Mouse (Mus musculus) liver, embryonic 14.5 days (tissue): ENCODE measurements around the gene Hspa12b. TPM values are rescaled to one million over a fixed set of nuclear protein-coding genes. Genes with fewer than 3 reads are reported as not detected.

Source experiments
- ATAC-seq: fragments of 200-750 bp; cut with Nextera tagmentation; 2 replicates; pipeline ENCODE4 v1.8.0; 2017; ENCODE audit warnings: moderate number of reproducible peaks, mild to moderate bottlenecking, moderate library complexity; ENCODE audit not compliant: insufficient read depth
- DNase-seq, 3 experiments: peaks; one replicate each; pipeline ENCODE4 v3.0.0-alpha.2; 2012 to 2013; ENCODE audit warnings: low read depth in 3 of 3, low spot score in 3 of 3
- H3K27ac ChIP-seq: fragments of 300-500 bp; sonication (generic); 2 replicates; pipeline ENCODE4 v1.5.1; 2014; ENCODE audit warnings: moderate library complexity, mild to moderate bottlenecking, control low read depth, inconsistent platforms
- H3K27me3 ChIP-seq: fragments of 300-500 bp; sonication (generic); 2 replicates; pipeline ENCODE4 v1.6.1; 2014; ENCODE audit warnings: mild to moderate bottlenecking, low read length, moderate library complexity; ENCODE audit not compliant: control insufficient read depth, insufficient read depth
- H3K36me3 ChIP-seq: fragments of 300-500 bp; sonication (generic); replicated peaks from 2 replicates; pipeline ENCODE4 v1.6.1; 2014; ENCODE audit warnings: low read depth; ENCODE audit not compliant: control insufficient read depth, insufficient read depth
- H3K4me1 ChIP-seq, 2 experiments: fragments of 200-500 bp in 1 of 2; fragments of 300-500 bp in 1 of 2; sonication (generic) in 1 of 2; replicated peaks; 2 replicates each; pipeline ENCODE4 v1.6.1; 2012 to 2014; ENCODE audit warnings: antibody characterized with exemption in 1 of 2, inconsistent platforms in 1 of 2, low read length in 1 of 2; ENCODE audit not compliant: control insufficient read depth in 2 of 2, insufficient read depth in 2 of 2
- H3K4me2 ChIP-seq: fragments of 300-500 bp; sonication (generic); 2 replicates; pipeline ENCODE4 v1.6.1; 2014; ENCODE audit warnings: low read depth, mild to moderate bottlenecking, control low read depth, moderate library complexity
- H3K4me3 ChIP-seq, 2 experiments: fragments of 200-500 bp in 1 of 2; fragments of 300-500 bp in 1 of 2; sonication (generic) in 1 of 2; 2 replicates each; pipeline ENCODE4 v1.5.1; 2012 to 2014; ENCODE audit warnings: low read depth in 2 of 2, low read length in 2 of 2, mild to moderate bottlenecking in 2 of 2, control low read depth in 1 of 2, inconsistent platforms in 1 of 2, moderate library complexity in 1 of 2; ENCODE audit not compliant: insufficient read depth in 1 of 2
- H3K9ac ChIP-seq: fragments of 300-500 bp; sonication (generic); replicated peaks from 2 replicates; pipeline ENCODE4 v1.6.1; 2014; ENCODE audit warnings: mild to moderate bottlenecking, control low read depth, moderate library complexity
- H3K9me3 ChIP-seq: fragments of 300-500 bp; sonication (generic); 2 replicates; pipeline ENCODE4 v1.6.1; 2016; ENCODE audit warnings: low read length, mixed read lengths; ENCODE audit not compliant: control insufficient read depth
- CTCF ChIP-seq: IDR thresholded peaks from 2 replicates; pipeline ENCODE4 v1.5.1; 2016; ENCODE audit warnings: antibody characterized with exemption, low read depth, control low read depth
- EP300 ChIP-seq: IDR thresholded peaks from 2 replicates; pipeline ENCODE4 v1.6.1; 2016; ENCODE audit warnings: antibody characterized with exemption, low read depth
- WGBS: fragments of 180-500 bp; shearing (Covaris S2); extraction: QIAGEN DNeasy Blood & Tissue Kit; methylation state at CpG from one replicate; pipeline ENCODE4 v1.1.7; 2014; ENCODE audit not compliant: insufficient replicate concordance; 5-methylcytosine and 5-hydroxymethylcytosine counted together
- polyA plus RNA-seq, 2 experiments: library from polyadenylated mRNA; depleted of rRNA in 1 of 2; stranded (reverse) in 1 of 2; unstranded in 1 of 2; fragments of >200 nt; fragmentation: Nextera tagmentation in 1 of 2; extraction: Ambion mirVana in 1 of 2; gene quantifications; 2 replicates each; pipeline versions ENCODE4 v1.2.1 to v1.2.3; 2012 to 2014

Hspa12b gene
- polyA plus RNA-seq, 2 experiments, result 0.71 to 2.1 TPM

DNA sequence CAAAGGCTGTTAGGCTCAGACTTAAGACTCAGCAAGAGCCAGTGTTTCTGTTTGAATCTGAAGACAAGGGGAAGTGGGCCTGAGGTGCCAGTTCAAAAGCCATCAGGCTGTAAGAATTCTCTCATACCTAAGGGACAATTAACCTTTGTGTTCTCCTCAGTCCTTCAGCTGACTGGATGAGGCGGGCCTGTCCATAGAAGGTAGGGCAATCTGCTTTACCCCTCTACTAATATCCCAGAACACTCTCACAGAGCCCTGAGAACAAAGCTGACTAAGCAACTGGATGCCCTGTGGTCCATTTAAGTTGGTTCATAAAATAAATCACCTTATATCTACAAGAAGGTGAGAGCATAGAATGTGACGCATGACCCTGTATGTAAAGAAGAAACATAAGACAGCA lies 39.1 kb downstream of the Hspa12b start:
- Histone ChIP-seq H3K4me2 (no peak overlapping the region), H3K36me3 (no peaks in the 10 kb centered on the region), H3K27me3 (peaks cover 23% of the 10 kb centered on the region), H3K4me1 (no peaks in the 10 kb centered on the region), H3K9ac (no peak overlapping the region), H3K27ac (no peak overlapping the region), H3K4me3 (no peak overlapping the region), H3K9me3 (no peaks in the 10 kb centered on the region)
- no peak for ATAC-seq
- no peak for TF ChIP-seq EP300
- no peak for TF ChIP-seq CTCF
- 73% methylated on average over 2 of the region's 2 CpGs for WGBS
- DNase-seq, result no peak

DNA sequence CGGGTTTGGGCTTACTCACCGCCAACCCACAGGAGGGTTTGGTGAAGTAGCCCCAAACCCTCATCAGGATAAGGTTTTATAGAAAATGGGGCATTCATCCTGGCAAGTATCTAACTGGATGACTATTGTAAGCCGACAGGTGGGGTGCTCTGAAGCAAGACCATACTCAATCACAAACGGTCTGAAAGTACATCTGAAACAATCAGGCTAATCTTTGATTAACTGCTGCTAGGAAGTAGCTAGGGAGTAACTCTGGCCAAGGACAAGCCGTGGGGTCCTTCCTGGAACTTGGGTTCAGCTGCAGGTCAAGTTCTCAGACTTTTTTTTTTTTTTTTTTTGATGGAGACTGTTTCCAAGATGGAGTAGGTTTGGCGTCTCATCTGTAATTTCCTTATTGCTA lies 40.9 kb downstream of the Hspa12b start:
- Histone ChIP-seq H3K4me1 (peaks cover 0 to 2% of the 10 kb centered on the region in 2 experiments; a peak in 1 of 4 replicates), H3K9ac (no peak overlapping the region), H3K27ac (no peak overlapping the region), H3K9me3 (no peaks in the 10 kb centered on the region), H3K36me3 (no peaks in the 10 kb centered on the region), H3K4me3 (no peak overlapping the region), H3K27me3 (peaks cover 42% of the 10 kb centered on the region), H3K4me2 (no peak overlapping the region)
- no peak for ATAC-seq
- WGBS, result 66% methylated on average over 6 of the region's 6 CpGs
- no peak for DNase-seq
- TF ChIP-seq CTCF, result no peak
- TF ChIP-seq EP300, result no peak

DNA sequence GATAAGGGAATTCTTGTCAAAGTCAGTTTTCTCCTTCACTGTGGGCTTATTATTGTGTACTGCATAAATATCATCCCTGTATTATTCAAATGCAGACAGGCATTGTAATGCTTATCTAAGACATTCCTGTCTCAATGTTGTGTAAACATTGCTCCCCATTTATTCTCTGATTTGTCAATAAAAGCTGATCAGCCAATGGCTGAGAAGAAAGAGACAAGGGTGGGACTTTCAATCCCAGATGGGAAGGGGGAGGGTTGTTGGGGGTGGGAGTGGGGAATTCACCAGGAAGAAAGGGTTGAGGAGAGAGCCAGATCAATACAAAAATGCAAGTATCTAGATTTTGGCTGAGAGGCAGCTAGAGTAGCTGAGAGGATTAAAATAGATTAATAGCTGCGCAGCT lies 41.8 kb downstream of the Hspa12b start:
- H3K9ac ChIP-seq, result no peak overlapping the region
- no peak overlapping the region for H3K4me2 ChIP-seq
- no peaks in the 10 kb centered on the region for H3K36me3 ChIP-seq
- H3K27me3 ChIP-seq, result peaks cover 51% of the 10 kb centered on the region
- H3K9me3 ChIP-seq, result no peaks in the 10 kb centered on the region
- H3K4me1 ChIP-seq, result peaks cover 0 to 2% of the 10 kb centered on the region in 2 experiments; a peak in 1 of 4 replicates
- ATAC-seq (no peak), DNase-seq (no peak)
- no peak overlapping the region for H3K27ac ChIP-seq
- H3K4me3 ChIP-seq, result no peak overlapping the region
- 64% methylated on average over 1 of the region's 1 CpGs for WGBS
- no peak for TF ChIP-seq EP300
- no peak for TF ChIP-seq CTCF

DNA sequence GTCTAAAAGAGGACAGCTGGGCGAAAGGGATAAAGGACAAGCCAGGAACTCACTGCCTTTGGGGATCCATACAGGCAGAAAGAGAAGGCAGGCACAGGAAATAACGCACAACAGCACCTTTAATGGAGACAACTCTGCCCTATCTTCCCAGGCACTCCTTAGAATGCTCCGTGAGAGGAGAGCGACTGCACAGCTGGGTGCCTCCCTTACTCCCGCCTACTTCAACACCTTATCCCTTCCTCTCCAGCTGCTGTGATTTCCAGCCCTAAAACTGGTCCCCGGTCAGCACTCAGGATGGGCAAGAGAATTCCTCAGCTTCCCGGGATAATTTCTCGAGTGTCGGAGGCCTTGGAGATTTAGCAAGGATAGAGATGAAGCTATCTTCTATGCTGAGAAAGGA lies 43.9 kb downstream of the Hspa12b start:
- peaks cover 57% of the 10 kb centered on the region for H3K27me3 ChIP-seq

DNA sequence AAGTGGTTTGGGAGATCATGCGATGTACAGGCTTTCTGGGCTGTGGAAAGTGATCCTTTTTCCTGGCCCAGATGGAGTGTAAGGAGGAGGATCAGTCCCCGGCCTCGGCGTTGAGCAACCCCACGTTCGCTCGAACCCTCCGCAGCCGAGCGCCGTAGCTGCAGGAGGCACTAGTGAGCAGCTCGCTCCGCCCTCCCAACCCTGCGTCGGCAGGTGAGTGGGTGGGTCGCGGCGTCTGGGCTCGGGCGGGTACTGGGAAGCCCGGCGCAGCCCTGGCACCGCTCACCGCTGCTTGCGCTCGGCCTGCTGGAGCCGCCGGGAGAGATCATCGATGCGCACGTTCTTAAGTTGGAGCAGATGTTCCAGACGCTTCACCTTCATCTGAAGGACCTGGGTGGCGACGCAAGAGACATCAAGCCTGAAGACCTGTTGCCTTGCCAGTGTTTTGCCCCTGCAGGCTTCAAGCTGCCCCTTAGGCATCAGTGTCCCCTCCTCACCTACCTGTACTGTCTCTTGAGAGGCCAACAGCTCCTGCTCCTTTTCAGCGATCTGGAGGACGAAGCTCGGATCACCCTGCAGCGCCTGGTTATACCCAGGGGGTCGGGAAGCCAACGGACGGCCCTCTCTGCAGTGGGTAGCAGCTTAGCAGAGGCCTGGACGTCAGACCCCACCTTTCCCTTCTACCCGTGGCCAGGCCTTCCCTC lies 44.5 kb downstream of the Hspa12b start:
- WGBS, result 8% methylated on average over 43 of the region's 43 CpGs
- ATAC-seq (no peak), DNase-seq (no peak)
- Histone ChIP-seq H3K4me3 (peak overlapping the region in 1 of 2 experiments; percentile 23; a peak in 1 of 4 replicates), H3K36me3 (no peaks in the 10 kb centered on the region), H3K4me1 (peaks cover 5 to 6% of the 10 kb centered on the region in 2 experiments; a peak in 3 of 4 replicates), H3K4me2 (peak overlapping the region; percentile 39), H3K9me3 (no peaks in the 10 kb centered on the region), H3K27ac (no peak overlapping the region), H3K27me3 (peaks cover 57% of the 10 kb centered on the region), H3K9ac (no peak overlapping the region)
- TF ChIP-seq CTCF (peak; percentile 31), EP300 (no peak)

More for the DNA sequence above, 43.9 kb downstream of the Hspa12b start:
- Histone ChIP-seq H3K27ac (no peak overlapping the region), H3K9ac (no peak overlapping the region), H3K4me1 (peaks cover 5 to 6% of the 10 kb centered on the region in 2 experiments; a peak in 3 of 4 replicates), H3K9me3 (no peaks in the 10 kb centered on the region), H3K4me3 (no peak overlapping the region; a peak in 1 of 4 replicates), H3K36me3 (no peaks in the 10 kb centered on the region), H3K4me2 (no peak overlapping the region)
- ATAC-seq, result no peak
- DNase-seq, result no peak
- no peak for TF ChIP-seq EP300
- TF ChIP-seq CTCF, result no peak
- 17% methylated on average over 9 of the region's 9 CpGs for WGBS
